Mouse (Mus musculus) ES-E14 (cell line): ENCODE results near the gene Asic2.

Source experiments
- CHD2 ChIP-seq: IDR thresholded peaks from 2 replicates; pipeline ENCODE4 v1.6.1; 2014; ENCODE audit warnings: mild to moderate bottlenecking, low read depth, low read length, inconsistent platforms
- MAFK ChIP-seq: IDR thresholded peaks from 2 replicates; pipeline ENCODE4 v1.6.1; 2014; ENCODE audit warnings: mild to moderate bottlenecking, low read depth, low read length, inconsistent platforms; ENCODE audit not compliant: insufficient read depth
- ZC3H11A ChIP-seq: IDR thresholded peaks from 2 replicates; pipeline ENCODE4 v1.6.1; 2012; ENCODE audit warnings: low read depth, mild to moderate bottlenecking, inconsistent platforms, low read length, borderline replicate concordance
- ZNF384 ChIP-seq: IDR thresholded peaks from 2 replicates; pipeline ENCODE4 v1.6.1; 2012; ENCODE audit warnings: low read depth, low read length, inconsistent platforms

DNA sequence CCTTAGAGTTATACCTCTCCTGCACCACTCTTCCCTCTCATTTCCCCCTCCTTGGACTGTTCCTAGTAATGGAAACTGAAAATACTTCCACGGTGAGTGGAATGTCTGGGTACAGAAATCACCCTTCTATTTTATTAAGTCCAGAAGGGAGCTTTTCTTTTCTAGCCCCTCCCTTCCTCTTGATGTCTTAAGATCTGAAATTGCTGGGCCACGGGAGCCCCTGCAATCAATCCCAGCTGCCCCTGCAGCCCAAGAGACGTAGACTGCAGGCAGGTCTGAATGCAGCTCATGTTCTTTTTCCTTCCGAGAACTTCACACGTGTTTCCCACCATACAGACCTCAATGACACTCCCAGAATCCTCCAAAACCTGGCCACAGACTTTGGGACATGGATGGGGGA lies 32.3 kb upstream of the Asic2 start:
- TF ChIP-seq MAFK (no peak), CHD2 (no peak), ZNF384 (no peak), ZC3H11A (no peak)
